Mouse (Mus musculus) right cerebral cortex, postnatal 10 days (tissue): ENCODE measurements around the gene Tkfc.
"Not testable (repeated sequence)": the region's sequence is repeated elsewhere in the genome, so short reads cannot be mapped to it uniquely, and the experiment has no call there.

ENCODE experiments used
- DNase-seq, 2 experiments: peaks; one replicate each; pipeline ENCODE4 v3.0.0; 2021; ENCODE audit warnings: low spot score in 2 of 2

Gene Tkfc

DNA sequence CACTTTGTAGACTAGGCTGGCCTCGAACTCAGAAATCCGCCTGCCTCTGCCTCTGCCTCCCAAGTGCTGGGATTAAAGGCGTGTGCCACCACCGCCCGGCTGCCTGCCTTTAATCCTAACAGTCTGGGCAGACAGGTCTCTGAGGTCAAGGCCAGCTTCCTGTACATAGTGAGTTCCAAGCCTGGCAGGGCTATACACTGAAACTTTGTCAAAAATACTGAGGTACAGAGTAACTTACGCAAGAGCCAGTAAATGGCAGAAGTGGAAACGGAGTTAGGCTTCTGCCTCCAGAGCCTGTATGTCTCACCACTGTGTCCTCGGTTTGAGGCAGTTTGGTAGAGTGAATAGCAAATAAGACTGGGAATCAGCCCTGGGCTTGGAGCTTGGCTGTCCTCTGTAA is 18.2 kb downstream of the Tkfc start:
- no peak for DNase-seq

DNA sequence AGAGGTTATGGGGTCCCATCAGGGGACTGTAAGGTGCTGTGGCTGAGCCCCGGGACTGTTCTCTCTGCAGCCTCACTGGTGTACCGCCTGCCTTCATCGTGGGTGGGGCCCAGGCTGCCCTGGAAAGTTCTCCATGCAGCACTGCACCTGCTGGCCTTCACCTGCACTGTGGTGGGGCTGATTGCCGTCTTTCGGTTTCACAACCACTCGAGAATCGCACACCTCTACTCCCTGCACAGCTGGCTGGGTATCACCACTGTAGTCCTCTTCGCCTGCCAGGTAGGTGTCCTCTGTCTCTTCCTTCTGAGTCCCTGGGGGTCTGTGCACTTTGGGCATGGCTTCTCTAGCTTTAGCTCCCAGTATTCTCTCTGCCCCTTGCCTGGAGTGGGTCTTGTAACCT is 20.3 kb downstream of the Tkfc start:
- DNase-seq: no peak

DNA sequence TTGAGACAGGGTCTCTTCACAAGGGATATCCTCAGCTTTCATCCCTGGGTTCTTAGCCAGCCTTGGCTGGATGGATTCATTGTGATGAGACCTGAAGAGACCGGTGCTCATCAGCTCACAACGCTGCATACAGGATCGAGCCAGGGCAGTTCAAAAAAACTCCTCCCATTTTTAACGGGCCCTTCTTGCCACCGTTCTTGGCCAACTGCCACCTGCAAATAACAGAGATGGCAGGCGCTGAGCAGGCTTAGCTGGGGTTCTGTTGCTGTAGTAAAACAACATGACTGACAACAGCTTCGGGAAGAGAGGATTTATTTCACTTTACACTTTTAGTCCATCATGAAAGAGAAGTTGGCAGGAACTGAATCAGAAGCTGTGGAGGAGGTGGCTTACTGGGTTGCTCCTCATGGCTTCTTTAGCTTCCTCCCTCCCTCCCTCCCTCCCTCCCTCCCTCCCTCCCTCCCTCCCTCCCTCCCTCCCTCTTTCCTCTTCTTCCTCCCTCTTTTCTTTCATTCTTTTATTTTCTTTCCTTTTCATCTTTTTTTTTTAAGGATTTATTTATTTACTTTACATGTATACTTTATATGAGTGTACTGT is 21.8 kb downstream of the Tkfc start:
- peak in 1 of 2 experiments; percentile 36 for DNase-seq

DNA sequence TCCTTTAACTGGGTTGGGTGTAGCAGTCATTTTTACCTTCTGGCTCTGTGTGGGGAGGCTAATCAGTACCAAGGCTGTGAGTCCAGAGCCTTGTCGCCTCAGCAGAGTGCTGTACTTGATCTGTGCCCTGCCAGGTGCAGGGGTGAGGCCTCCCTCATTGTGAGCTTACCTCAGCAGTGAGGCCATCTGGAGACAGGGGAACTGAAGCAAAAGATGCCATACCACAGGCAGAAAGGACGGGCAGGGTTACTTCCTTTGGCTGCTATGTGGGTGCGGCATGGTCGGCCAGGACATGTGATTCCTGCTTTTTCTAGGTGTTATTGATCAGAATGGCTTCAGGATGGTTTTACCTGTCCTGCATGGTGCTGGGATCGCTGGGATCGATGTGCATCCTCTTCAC is 23.5 kb downstream of the Tkfc start:
- DNase-seq: no peak

DNA sequence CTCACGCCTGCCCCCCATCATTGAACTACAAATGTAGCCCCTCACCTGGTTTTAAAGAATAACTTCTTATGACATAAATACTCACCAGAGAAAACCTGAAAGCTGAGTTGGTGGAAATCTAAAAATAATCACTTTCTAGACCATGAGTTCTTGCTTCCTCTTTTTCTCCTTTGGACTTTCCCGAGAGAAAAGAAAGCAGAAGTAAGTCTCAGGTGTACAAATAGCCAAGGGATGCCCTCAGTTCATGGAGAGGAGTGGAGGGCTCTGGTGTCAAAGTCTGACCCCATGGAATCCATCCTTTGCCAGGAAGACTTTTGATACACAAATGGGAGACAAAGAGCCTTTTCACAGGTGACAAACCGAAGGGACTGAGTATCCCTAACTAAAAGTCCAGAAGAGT is 24.7 kb downstream of the Tkfc start:
- no peak for DNase-seq

DNA sequence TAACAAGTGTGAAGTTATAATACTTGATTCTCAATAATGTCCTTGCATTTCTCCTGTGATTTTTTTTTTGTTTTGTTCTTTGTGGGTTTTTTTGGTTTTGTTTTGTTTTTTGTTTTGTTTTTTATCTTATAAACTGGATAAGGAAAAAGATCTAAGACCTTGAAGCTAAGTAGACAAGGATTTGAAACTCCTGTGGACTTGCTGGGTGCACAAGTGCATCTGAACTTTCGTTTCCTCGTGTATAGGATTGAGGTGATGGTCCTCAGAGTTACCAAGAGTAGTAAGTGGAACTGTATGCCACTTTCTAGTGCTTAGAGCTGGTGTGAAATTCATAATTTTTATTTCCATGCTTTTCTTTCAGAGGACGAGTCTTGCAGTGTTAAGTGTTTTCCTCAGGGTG is 25.4 kb downstream of the Tkfc start:
- no peak for DNase-seq

DNA sequence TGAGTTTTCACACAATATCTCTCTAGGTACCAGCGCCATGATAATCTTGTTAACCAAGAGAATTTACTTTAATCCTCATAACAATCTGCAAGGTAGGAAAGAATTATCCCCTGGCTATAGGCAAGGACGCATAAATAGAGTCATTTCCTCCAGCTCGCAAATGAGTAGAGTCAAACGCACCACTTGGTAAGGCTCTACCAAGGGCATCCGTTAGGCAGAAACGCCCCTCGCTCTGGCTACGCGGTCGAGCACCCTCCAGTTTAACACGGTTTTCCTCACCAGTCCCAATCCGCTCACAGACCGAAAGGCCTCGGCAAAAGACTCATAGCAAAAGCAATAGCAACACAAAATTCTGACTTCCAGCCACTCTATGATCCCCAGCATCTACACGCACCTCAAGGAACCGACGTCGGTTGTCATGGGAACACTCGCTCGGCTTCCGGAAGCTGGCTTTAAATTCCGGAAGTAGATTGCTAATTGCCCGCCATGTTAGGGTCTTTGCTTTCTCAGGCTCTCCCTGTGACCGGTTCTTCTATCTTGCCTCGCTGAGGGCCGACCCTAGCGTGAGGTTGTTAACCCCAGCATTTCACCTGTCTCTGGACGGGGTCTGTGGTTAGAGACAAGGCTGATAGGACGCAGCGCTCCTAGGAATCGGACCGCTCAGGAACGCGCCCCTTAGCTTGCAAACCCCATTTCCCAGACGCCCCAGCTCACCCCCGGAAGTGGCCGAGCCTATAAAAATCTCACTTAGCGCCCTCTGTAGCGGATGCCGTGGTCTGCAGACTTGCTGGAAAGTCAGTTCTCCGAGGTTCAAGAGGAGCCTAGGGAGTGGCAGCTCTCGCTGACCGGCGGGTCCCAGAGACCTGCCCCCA is 28.5 kb downstream of the Tkfc start, which contains the start of the genes Cyb561a3 and Tmem138:
TSS of gene Cyb561a3 (plus strand) at position 483 of the 872 bp plus-strand sequence.
TSS of gene Tmem138 (minus strand) at position 673 of the 872 bp plus-strand sequence.
- peak; percentile 94 to 97 for DNase-seq

DNA sequence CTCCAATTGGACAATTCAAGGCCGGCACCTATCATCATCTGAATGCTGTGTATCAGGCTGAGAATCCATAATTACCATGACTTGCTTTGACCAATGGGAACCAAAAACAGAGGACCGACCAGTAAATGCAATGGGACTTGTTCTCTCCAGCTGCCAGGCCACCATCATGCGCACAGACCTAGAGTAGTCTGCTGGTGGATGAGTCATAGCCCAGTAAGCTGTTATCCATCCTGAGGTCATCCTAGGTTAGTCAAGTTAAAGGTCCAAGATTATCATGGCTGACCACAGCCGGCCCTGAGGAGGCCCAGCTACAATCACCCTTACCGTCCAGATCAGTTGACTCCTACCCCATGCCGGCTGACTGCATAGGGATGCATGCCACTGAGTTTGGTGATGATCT is 35.8 kb downstream of the Tkfc start:
- no peak for DNase-seq

DNA sequence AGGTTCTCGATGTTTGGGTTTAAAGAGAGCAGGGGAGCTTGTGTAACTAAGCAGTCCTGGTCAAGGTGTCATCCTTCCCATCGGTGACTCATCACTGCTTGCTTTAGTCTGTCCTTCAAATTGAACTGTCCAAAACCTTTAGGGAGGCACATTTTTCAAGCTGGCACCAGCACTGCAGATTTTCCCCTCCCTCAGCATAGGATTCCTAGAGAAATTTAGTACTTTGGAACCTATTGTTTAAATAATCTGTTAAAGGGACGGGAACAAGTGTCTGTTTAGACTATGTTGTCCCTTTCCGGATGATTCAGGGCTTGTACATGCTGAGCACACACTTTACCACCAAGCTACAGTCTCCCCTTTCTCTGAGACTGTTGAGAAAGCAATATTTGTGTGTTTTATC is 40.2 kb downstream of the Tkfc start:
- no peak for DNase-seq

DNA sequence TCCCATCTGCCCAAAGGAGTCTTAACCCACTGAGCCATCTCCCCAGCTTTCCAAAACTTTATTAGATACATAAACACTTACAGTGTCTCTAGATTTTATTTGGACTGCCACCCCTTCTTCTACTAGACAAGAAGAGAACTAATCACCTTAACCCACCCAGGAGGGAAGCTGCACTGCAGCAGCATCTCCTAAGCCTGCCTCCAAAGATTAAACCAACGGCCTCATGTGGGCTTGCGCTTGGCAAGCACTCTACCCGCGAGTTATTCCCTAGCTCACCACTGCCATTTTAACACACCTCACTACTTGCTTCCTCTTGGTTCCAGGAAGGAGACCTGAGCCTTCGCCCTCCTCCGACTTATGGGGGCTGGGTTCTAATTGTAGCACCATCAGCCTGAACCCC is 41.2 kb downstream of the Tkfc start:
- DNase-seq: no peak

DNA sequence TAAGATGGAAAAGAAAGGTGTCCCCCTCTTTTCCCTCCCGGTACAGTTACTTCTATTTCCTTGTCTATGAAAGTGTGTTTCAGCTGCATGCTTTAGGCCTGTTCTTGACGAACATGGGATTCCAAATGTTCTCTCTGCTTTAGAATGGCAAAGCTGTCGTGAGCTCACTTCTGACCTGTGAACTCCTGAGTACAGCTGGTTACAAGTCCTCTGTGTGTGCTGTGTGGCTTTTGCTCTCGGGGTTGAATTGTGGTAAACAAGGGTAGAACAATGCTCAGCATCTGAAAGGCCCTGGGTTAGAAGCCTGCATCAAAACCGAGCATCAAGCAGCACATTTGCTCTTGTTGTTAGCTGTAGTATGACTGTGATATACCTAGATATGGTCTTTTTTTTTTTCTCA is 43.1 kb downstream of the Tkfc start:
- no peak for DNase-seq

DNA sequence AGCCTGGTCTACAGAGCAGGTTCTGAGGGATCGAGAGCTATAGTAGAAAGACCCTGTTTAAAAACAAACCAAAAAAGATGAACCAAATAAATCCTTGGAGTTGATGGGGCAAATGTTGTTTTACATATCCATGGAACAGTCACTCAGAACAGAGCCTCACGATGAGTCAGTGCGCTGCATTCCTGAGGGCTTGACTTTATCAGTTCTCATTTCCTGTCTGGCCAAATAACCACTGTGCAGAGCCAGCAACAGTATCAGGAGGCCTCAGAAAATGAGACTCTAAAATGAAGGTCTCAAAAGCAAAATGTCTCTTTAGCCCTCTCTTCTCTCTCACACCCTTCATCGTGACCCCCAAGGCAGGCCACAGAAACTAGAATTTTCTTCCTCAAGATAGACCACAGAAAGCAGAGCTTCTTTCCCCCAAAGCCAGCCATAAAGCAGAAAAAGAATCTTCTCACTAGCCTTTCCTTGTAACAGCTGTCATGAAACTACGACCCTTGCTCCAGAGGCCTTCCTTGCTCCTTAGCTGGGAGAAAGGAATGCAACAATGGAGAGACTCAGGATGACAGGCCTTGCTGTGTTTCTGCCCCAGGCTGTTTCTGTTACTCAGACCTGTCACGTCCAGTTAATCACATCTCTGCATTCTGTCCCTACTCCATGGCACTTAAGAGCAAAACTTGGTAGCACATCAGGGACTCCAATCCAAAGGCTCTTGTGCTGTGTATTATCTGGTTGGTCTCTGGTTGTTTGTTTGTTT is 43.7 kb downstream of the Tkfc start:
- no peak for DNase-seq

DNA sequence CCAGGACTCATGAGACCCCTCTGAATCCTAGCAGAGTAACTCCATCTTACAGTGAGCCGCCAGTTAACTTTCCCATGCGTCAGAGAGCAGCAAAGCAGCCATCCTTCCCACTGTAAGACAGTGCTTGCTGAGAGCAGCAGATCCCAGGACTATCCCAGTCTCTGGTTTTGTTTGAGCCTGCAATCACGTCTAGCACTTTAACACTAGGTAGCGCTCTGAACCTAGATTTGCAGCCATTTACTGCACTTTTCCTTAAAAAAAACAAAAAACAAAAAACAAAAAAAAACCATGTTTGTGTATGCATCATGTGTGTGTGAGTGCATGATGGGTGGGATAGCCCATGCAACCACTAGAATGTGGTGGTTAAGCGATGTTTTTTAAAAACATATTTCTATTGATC is 45.3 kb downstream of the Tkfc start:
- no peak for DNase-seq

DNA sequence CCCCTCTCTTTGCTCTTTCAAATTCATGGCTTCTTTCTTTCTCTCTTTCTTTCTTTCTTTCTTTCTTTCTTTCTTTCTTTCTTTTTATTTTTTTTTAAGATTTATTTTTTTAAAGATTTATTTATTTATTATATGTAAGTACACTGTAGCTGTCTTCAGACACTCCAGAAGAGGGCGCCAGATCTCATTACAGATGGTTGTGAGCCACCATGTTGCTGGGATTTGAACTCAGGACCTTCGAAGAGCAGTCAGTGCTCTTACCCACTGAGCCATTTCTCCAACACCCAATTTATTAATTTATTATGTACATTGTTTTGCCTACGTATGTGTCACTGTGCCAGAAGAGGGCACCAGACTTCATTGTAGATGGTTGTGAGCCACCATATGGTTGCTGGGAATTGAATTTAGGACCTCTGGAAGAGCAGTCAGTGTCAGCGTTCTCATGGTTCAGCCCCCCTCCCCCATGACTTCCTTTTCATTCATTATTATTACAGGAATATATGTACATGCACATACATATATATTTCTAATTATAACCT is 47.5 kb downstream of the Tkfc start:
- DNase-seq: not testable (repeated sequence)

DNA sequence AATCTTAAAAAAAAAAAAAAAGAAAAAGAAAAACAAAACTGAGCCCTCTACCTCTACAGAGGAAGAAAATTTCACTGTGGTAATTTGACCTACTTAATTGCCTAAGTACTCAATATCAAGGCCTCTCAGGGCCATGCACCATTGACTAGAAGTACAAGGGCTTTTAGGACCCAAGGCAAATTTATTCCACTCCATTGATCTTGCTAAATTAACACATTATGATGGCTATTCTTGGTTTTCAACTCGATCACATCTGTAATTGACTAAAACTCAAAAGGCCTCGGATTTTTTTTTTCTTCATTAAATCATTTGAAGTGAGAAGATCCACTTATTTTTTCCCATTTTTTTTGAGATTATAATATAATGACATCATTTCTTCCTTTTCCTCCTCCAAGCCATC is 48.0 kb downstream of the Tkfc start:
- DNase-seq: no peak

DNA sequence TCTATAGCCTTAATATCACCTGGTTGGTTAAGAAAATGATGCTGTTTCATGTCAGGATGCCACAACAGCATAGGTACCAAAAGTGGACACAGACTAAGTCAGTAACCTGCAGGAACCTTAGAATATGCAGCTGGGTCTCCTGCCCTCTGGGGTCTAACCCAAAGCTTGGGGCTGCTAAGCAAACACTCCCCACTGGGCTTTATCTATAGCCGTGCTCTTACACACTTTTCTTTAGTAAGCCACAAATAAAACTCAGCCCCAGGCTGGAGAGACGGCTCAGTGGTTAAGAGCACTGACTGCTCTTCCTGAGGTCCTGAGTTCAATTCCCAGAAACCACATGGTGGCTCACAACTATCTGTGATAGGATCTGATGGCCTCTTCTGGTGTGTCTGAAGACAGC is 48.5 kb downstream of the Tkfc start:
- no peak for DNase-seq

DNA sequence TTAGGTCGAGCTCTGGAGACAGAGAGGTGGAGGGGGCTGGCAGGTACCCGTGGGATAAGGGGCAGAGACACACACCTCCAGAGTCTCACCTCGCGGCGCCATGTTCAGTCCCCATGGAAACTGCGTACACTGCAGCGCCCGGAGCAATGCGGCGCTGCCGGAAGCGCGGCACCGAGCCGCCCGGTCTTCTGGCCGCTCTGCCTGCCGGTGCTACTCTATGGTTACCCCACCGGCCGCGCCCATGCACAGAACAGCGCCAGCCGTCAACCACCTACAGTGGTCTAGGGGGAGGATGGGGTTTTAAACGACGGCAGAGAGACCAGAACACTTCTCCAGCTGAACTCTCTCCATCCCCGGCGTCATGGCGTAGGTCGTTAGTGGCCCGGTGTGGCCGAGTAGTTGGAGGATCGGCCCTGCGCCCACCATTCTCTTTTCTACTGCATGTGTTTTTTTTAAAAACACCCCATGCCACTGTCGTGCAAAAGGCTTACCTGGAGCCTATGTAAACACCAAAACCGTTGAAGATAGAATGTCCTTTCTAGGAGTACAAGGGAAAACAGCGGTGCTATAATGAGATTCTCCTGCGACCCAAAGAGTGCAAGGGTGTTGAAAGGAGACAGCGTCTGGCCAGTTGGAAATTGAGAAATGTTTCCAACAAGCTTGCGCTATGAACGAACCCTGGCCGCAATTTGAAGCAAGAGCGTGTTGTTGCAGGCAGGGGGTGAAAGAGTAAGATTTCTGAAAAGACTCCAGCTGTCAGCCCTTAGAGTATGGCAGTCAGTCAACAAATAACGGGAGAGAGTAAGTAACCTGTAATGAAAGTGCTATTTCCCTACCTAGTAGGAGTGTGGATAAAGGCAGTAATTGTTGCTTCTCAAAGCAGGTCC is 49.6 kb downstream of the Tkfc start, which contains the start of gene Tmem216:
TSS of gene Tmem216 (minus strand) at position 615 of the 887 bp plus-strand sequence.
- peak; percentile 90 to 93 for DNase-seq

DNA sequence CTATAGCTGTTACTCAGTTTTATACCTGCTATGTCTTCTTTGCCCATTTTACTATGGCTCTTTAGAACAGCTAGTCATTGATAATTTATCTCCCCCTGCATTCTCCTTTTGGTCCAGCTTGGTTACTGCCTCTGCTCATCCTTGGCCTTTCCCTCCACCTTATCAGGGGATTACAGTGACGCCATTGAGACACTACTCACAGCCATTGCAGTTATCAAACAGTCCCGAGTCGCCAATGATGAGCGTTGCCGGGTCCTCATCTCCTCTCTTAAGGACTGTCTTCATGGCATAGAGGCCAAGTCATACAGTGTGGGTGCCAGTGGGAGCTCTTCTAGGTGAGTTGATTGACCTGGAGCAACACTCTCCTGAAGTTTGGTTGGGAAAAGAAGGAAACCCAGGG is 66.0 kb downstream of the Tkfc start:
- no peak for DNase-seq
